ENCODE assay signal across 10 mouse cellular contexts in genomic region chr16:36367648-36368047, GRCm38 (mm10). TPM values are rescaled to one million over a fixed set of nuclear protein-coding genes. Genes with fewer than 3 reads are reported as not detected.
"Had no signal": no experiment of that assay in that cellular context is flagged by ENCODE, and none has a peak within 500 bp of the region (broad histone marks: within the 10 kb centered on the region; RNA-seq: fewer than 3 reads in every experiment).

BC100530 (minus strand) TSS chr16:36367748.

RNA-seq across cellular contexts. Expression of gene BC100530, which starts in this region (rescaled TPM):
- total RNA-seq: hindbrain, postnatal 0 days; layer of hippocampus, adult 8-10 months; layer of hippocampus, postnatal 14 days; left cerebral cortex, adult 18-20 months; left cerebral cortex, postnatal 10 days; left cerebral cortex, postnatal 4 days; monocyte, adult 5-6 weeks had no signal
- polyA plus RNA-seq: large intestine, adult 2 months; lung, adult 2 months; urinary bladder, adult 2 months had no signal
